Mouse (Mus musculus): ENCODE measurements around the gene Specc1.

Gene Specc1

GRCm38 (mm10) chr11:62047817-62048640, 91.5 kb downstream of the Specc1 start:
- peak; percentile 78 for ATAC-seq (ENCODE audit: low TSS enrichment)

GRCm38 (mm10) chr11:62049170-62049569, 92.6 kb downstream of the Specc1 start:
- no peak for ATAC-seq (ENCODE audit: low TSS enrichment)

- ATAC-seq (ENCODE audit: low TSS enrichment) = no peak
These were observed 94.1 kb downstream of the Specc1 start for GRCm38 (mm10) chr11:62050356-62051330.

- ATAC-seq (ENCODE audit: low TSS enrichment) = peak; percentile 65; the same call in 1 of the 2 replicates
These were observed 94.9 kb downstream of the Specc1 start for GRCm38 (mm10) chr11:62051487-62051886.

GRCm38 (mm10) chr11:62053928-62054327, 97.4 kb downstream of the Specc1 start:
- ATAC-seq (ENCODE audit: low TSS enrichment) = no peak

- ATAC-seq (ENCODE audit: low TSS enrichment) = no peak
These were observed 108.0 kb downstream of the Specc1 start for GRCm38 (mm10) chr11:62064565-62064964.

GRCm38 (mm10) chr11:62065655-62066054, 109.1 kb downstream of the Specc1 start:
- ATAC-seq (ENCODE audit: low TSS enrichment) = no peak

GRCm38 (mm10) chr11:62069554-62069953, 113.0 kb downstream of the Specc1 start:
- ATAC-seq (ENCODE audit: low TSS enrichment) = peak; percentile 44; the same call in 1 of the 2 replicates

GRCm38 (mm10) chr11:62070206-62070605, 113.6 kb downstream of the Specc1 start:
- no peak for ATAC-seq (ENCODE audit: low TSS enrichment)

GRCm38 (mm10) chr11:62072406-62072805, 115.8 kb downstream of the Specc1 start:
- no peak for ATAC-seq (ENCODE audit: low TSS enrichment)

- no peak for ATAC-seq (ENCODE audit: low TSS enrichment)
These were observed 117.1 kb downstream of the Specc1 start for GRCm38 (mm10) chr11:62073575-62074140.

GRCm38 (mm10) chr11:62074578-62074977, 118.0 kb downstream of the Specc1 start:
- no peak for ATAC-seq (ENCODE audit: low TSS enrichment)

GRCm38 (mm10) chr11:62075071-62075470, 118.5 kb downstream of the Specc1 start:
- no peak for ATAC-seq (ENCODE audit: low TSS enrichment)

- no peak for ATAC-seq (ENCODE audit: low TSS enrichment)
These were observed 119.0 kb downstream of the Specc1 start for GRCm38 (mm10) chr11:62075551-62075950.

GRCm38 (mm10) chr11:62076345-62077156, 120.0 kb downstream of the Specc1 start:
- ATAC-seq (ENCODE audit: low TSS enrichment) = peak; percentile 93

GRCm38 (mm10) chr11:62077157-62077865, 120.7 kb downstream of the Specc1 start:
- ATAC-seq (ENCODE audit: low TSS enrichment) = peak; percentile 7; the same call in 1 of the 2 replicates

- ATAC-seq (ENCODE audit: low TSS enrichment) = no peak
These were observed 121.8 kb downstream of the Specc1 start for GRCm38 (mm10) chr11:62078371-62078770.

- ATAC-seq (ENCODE audit: low TSS enrichment) = no peak
These were observed 122.7 kb downstream of the Specc1 start for GRCm38 (mm10) chr11:62079100-62079857.

GRCm38 (mm10) chr11:62080476-62080875, 123.9 kb downstream of the Specc1 start:
- no peak for ATAC-seq (ENCODE audit: low TSS enrichment)

- ATAC-seq (ENCODE audit: low TSS enrichment) = no peak
These were observed 130.1 kb downstream of the Specc1 start for GRCm38 (mm10) chr11:62086648-62087047.
